Mouse (Mus musculus): ENCODE measurements around the gene Ly6f. TPM values are rescaled to one million over a fixed set of nuclear protein-coding genes. Genes with fewer than 3 reads are reported as not detected.

Gene Ly6f
- total RNA-seq, 2 experiments from 2014 or later = not detected

GRCm38 (mm10) chr15:75317255-75317654 is 49.0 kb downstream of the Ly6f start:
- no peak for ATAC-seq (ENCODE audit: poor library complexity, severe bottlenecking)

- ATAC-seq (ENCODE audit: poor library complexity, severe bottlenecking) = no peak
Observed at GRCm38 (mm10) chr15:75318584-75318983, 50.4 kb downstream of the Ly6f start.

GRCm38 (mm10) chr15:75320104-75320503 is 51.9 kb downstream of the Ly6f start:
- no peak for ATAC-seq (ENCODE audit: poor library complexity, severe bottlenecking)

Other genes with a start within 250 kb of the Ly6f start
- 4.9 and 6.9 TPM in 2 replicates for gene Ly6c1, start 219.6 kb upstream of the Ly6f start, total RNA-seq (2015)
- 0.48 and 0.53 TPM in 2 replicates for gene Ly6c1, start 219.6 kb upstream of the Ly6f start, total RNA-seq (2017)
- gene Ly6c2, start 156.5 kb upstream of the Ly6f start, total RNA-seq (2015) = 9,861 and 10,026 TPM in 2 replicates
- gene Ly6c2, start 156.5 kb upstream of the Ly6f start, total RNA-seq (2017) = 3,107 and 3,295 TPM in 2 replicates
- gene Ly6g, start 113.2 kb upstream of the Ly6f start, total RNA-seq (2015) = 146 and 232 TPM in 2 replicates
- gene Ly6g, start 113.2 kb upstream of the Ly6f start, total RNA-seq (2017) = 79.2 and 81.9 TPM in 2 replicates
- gene BC025446, start 52.0 kb upstream of the Ly6f start, total RNA-seq (2015) = not detected in 2 replicates
- not detected in 2 replicates for gene BC025446, start 52.0 kb upstream of the Ly6f start, total RNA-seq (2017)